Mouse (Mus musculus): ENCODE data around the gene 1700020L24Rik.

The 1700020L24Rik gene

GRCm38 (mm10) chr11:83437377-83437776, at the start of gene 1700020L24Rik:
1700020L24Rik (plus strand) TSS chr11:83437677.
- no peak for DNase-seq (ENCODE audit: low read depth, low spot score)

GRCm38 (mm10) chr11:83393062-83393461, 44.4 kb upstream of the 1700020L24Rik start:
- DNase-seq (ENCODE audit: low read depth, low spot score) = no peak

DNA sequence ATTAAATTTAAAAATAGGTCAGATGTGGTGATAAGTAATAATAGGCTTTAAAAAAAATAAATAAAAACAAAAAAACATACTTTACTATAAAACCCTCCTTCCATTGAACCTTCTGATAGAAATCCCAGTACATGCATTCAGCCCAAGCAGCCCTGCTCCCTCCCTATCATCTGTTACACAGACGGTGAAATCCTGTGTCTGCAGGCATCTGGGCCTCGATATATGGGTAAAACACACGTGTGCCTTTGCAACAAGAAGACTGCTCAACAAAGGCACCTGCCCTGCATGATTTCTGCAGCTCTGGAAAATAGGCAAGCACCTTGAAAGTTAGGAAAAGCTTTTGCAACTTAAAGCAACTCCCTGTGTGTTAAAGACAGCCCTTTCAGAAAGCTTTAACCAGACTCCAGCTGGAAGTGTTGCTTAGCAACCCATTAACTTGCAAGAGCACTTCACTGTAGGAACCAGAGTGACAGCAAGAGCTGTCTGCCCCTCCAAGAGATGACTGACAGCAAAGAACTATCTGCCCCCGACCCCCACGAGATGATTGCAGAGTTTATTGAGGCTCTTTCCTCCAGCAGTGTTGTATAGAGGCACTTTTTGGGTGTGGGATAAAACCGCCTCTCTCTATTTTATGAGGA, 42.6 kb upstream of the 1700020L24Rik start:
- no peak for DNase-seq (ENCODE audit: low read depth, low spot score)

GRCm38 (mm10) chr11:83397626-83398025, 39.9 kb upstream of the 1700020L24Rik start:
- DNase-seq (ENCODE audit: low read depth, low spot score) = no peak

GRCm38 (mm10) chr11:83398724-83399123, 38.8 kb upstream of the 1700020L24Rik start:
- DNase-seq (ENCODE audit: low read depth, low spot score) = no peak

- DNase-seq (ENCODE audit: low read depth, low spot score) = no peak
Measured at GRCm38 (mm10) chr11:83403787-83404186, 33.7 kb upstream of the 1700020L24Rik start.

DNA sequence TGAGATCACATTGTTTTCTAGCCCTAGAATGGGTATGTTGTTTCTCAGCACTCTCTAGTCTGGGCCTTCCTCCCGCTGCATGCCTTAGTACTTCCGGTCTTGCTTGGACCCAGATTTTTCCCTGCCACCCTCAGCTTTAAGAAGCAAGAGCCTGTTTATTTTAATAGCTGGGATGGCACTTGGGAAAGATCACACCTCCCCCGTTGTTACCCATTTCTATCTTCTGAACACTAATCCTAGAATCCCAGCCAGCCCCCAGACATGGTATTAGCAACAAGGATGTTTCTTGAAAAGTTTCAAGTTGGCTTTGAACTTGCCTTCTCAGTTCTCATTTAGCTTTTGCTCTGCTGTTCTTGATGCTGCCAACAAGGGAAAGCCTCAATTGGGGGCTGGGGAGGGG, 31.1 kb upstream of the 1700020L24Rik start:
- no peak for DNase-seq (ENCODE audit: low read depth, low spot score)

GRCm38 (mm10) chr11:83408242-83408641, 29.2 kb upstream of the 1700020L24Rik start:
- no peak for DNase-seq (ENCODE audit: low read depth, low spot score)

GRCm38 (mm10) chr11:83409087-83409754, 28.3 kb upstream of the 1700020L24Rik start, which contains the start of gene Rasl10b:
Rasl10b (plus strand) TSS chr11:83409137.
- DNase-seq (ENCODE audit: low read depth, low spot score) = no peak

DNA sequence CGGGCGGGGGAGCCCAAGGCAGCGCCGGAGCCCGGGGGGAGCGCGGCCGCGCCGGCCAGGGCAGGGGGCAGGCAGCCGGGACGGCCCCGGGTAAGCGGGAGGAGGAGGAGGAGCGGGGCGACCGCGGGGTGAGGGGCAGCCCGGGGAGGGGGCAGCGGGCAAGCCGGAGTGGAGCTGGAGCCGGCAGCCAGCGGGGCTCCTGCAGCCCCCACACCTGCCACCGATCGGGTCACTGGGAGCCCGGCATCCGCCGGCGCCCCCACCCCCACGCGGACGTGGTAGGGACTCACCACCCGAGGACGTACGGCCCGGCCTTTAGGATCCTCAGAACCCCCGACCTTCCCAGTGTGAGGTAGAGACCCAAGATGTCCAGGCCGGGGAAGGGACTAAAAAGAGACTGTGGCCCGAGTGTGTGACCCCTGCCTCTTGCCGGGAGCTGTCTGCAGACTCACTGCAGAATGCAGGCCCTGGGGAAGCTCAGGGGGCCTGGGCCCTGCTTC, 27.6 kb upstream of the 1700020L24Rik start:
- DNase-seq (ENCODE audit: low read depth, low spot score) = no peak

DNA sequence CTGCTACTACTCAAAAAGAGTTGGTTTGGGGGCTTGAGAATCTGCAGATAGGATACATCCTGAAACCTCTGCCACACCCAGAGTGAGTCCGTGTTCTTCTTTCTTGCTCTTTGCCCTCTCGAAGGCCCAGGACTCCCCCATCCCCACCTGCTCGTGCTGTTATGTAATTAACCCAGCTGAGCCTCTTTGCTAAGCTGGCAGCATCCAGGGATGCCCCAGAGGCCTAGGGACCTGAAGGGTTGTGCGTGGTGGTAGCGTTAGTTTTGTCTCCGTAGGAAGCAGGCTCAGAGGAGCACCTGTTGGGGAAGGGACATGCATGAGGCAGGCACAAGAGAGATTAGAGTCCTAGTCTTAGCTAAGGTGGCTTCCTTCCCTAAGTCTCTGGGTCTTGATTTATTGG, 27.0 kb upstream of the 1700020L24Rik start:
- DNase-seq (ENCODE audit: low read depth, low spot score) = no peak

- no peak for DNase-seq (ENCODE audit: low read depth, low spot score)
Measured at GRCm38 (mm10) chr11:83417080-83417479, 20.4 kb upstream of the 1700020L24Rik start.

DNA sequence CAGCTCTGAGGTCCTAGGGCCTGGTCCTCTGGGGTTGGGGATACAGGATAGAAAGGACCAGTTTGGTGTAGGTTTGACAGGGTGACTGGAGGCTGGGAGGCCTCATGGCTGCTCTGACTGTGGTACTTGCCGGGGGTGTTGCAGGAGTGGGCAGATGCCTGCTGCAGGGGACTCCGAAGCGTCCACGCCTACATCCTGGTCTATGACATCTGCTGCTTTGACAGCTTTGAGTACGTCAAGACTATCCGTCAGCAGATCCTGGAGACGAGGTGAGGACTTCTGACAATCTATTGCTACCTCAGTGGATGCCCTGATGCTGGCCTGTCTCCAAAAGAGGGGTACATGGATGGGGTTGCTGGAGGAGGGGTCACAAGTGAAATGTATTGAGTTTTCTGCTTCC, 19.8 kb upstream of the 1700020L24Rik start:
- DNase-seq (ENCODE audit: low read depth, low spot score) = no peak

- DNase-seq (ENCODE audit: low read depth, low spot score) = no peak
Measured at GRCm38 (mm10) chr11:83418566-83418965, 18.9 kb upstream of the 1700020L24Rik start.

GRCm38 (mm10) chr11:83420338-83420737, 17.1 kb upstream of the 1700020L24Rik start:
- DNase-seq (ENCODE audit: low read depth, low spot score) = no peak

DNA sequence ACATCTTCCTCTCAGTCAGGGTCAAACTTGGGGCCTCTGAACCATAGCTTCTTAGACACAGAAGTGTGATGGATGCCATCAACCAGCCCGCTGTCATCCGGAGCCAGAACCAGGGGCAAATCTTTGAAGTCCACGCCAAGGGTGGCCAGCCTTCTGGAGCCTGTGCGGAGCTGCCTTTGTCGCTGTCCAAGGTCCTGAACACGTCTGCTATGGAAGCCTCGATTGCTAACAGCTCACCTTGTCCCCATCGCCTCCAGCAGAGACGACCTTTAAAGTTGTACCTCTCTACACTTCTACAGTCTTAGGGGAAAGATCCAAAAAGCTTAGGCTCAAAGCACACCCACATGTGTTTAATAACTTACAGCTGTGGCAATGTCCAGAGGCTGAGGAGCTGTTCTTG, 16.2 kb upstream of the 1700020L24Rik start:
- DNase-seq (ENCODE audit: low read depth, low spot score) = no peak

GRCm38 (mm10) chr11:83424681-83425080, 12.8 kb upstream of the 1700020L24Rik start:
- DNase-seq (ENCODE audit: low read depth, low spot score) = no peak

DNA sequence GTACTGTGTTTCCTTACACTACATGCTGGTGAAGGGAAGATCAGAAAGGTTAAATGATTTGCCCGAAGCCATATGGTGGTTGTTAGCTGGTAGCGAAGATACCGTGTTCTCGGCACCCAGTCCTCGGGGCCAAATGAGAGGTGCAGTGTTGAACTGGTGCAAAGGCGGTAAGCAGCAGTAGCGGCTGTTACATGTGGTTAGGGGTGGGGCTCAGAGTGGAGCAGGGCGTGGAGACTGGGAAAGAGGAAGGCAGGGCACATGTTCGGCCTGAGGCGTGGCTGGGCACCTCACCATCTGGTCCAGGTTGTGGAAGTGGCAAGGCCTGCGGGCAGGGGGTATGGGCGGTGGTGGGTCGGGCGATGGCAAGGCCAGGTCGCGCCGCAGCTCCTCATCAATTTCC, 10.5 kb upstream of the 1700020L24Rik start:
- no peak for DNase-seq (ENCODE audit: low read depth, low spot score)

DNA sequence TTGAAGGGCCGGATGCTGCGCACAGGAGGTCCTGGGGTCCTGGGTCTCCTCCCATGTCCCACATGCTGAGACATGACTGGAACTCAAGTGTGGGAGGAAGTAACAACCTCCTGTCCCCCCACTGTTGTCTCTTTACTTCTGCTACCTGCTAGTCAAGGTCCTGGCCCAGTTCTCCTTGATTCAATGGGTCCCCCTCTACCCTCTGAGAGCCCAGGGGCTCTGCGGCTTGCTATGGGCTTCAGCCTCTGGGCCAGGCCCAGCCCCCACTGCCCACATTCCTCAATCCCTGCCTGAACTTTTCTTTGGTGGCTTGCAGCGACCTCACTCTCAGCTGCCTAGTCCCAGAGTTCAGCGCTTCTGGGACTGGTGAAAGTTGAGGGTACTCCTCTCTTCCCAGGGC, 8.1 kb upstream of the 1700020L24Rik start, which contains the start of gene Gas2l2:
TSS of gene Gas2l2 (minus strand) at position 101 of the 400 bp plus-strand sequence.
- no peak for DNase-seq (ENCODE audit: low read depth, low spot score)

DNA sequence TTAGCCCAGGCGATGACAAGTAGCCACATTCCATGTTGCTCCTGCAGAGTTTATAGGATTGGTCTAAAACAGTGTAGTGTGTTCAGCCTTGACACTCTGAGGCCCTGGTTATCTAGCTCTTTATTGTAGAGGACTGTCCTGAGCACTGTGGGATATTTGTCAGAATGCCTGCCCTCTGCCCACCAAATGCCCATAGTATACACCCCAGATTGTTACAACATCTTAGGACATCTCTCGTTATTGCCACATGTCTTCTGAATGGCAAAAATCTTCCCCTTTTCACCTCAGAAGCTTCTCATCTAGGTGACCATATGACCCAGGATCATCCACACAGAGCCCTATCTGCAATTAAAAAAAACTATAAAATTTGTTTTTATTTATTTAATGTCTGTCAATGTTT, 4.9 kb upstream of the 1700020L24Rik start:
- no peak for DNase-seq (ENCODE audit: low read depth, low spot score)

- no peak for DNase-seq (ENCODE audit: low read depth, low spot score)
Measured at GRCm38 (mm10) chr11:83439426-83440060, 2.1 kb downstream of the 1700020L24Rik start.

Data from WW6 (cell line).